Mouse (Mus musculus): ENCODE results near the gene Arfgap3. TPM values are rescaled to one million over a fixed set of nuclear protein-coding genes. Genes with fewer than 3 reads are reported as not detected.
"Not testable (repeated sequence)": the region's sequence is repeated elsewhere in the genome, so short reads cannot be mapped to it uniquely, and the experiment has no call there.

Arfgap3 gene
- polyA plus RNA-seq (2015; fragmentation: Nextera tagmentation; extraction: Ambion mirVana): 37.0 and 39.6 TPM in 2 replicates

- H3K4me1 ChIP-seq: peaks cover 20% of the 10 kb centered on the region
- WGBS: under 1% methylated on average over 58 of the region's 60 CpGs
- H3K9ac ChIP-seq (replicated peaks): peak within 1 kb of the TSS; percentile 64
- 0 out of 2 replicates have a peak, but pooled peaks cover 3% of the 10 kb centered on the region for H3K36me3 ChIP-seq
- no peaks in the 10 kb centered on the region for H3K9me3 ChIP-seq (replicated peaks)
- H3K4me3 ChIP-seq (replicated peaks): peak within 1 kb of the TSS; percentile 57
- peak; percentile 97 for ATAC-seq (ENCODE audit: low FRiP score)
- peak within 1 kb of the TSS; percentile 88 for H3K4me2 ChIP-seq
- H3K27ac ChIP-seq (replicated peaks): peak within 1 kb of the TSS; percentile 75
- no peaks in the 10 kb centered on the region for H3K27me3 ChIP-seq (replicated peaks)
Observed at GRCm38 (mm10) chr15:83349954-83350711, at the start of gene Arfgap3. TSS of gene Arfgap3 (minus strand) at chr15:83350247.

- H3K27me3 ChIP-seq (replicated peaks): no peaks in the 10 kb centered on the region
- H3K4me3 ChIP-seq (replicated peaks): no peak overlapping the region
- no peak overlapping the region for H3K9ac ChIP-seq (replicated peaks)
- no peaks in the 10 kb centered on the region for H3K36me3 ChIP-seq
- H3K9me3 ChIP-seq (replicated peaks): no peaks in the 10 kb centered on the region
- no peak for ATAC-seq (ENCODE audit: low FRiP score)
- no peak overlapping the region for H3K27ac ChIP-seq (replicated peaks)
- no peak overlapping the region for H3K4me2 ChIP-seq
- no peaks in the 10 kb centered on the region for H3K4me1 ChIP-seq
- WGBS: 76% methylated on average over 2 of the region's 2 CpGs
Observed at GRCm38 (mm10) chr15:83392722-83393121, 42.7 kb upstream of the Arfgap3 start.

GRCm38 (mm10) chr15:83387911-83388310 is 37.9 kb upstream of the Arfgap3 start:
- ATAC-seq (ENCODE audit: low FRiP score): no peak
- WGBS: 92% methylated on average over 2 of the region's 2 CpGs
- H3K27ac ChIP-seq (replicated peaks): no peak overlapping the region
- H3K9me3 ChIP-seq (replicated peaks): no peaks in the 10 kb centered on the region
- H3K4me3 ChIP-seq (replicated peaks): no peak overlapping the region
- H3K4me2 ChIP-seq: no peak overlapping the region
- no peaks in the 10 kb centered on the region for H3K27me3 ChIP-seq (replicated peaks)
- H3K4me1 ChIP-seq: no peaks in the 10 kb centered on the region
- no peak overlapping the region for H3K9ac ChIP-seq (replicated peaks)
- 0 out of 2 replicates have a peak, but pooled peaks cover 4% of the 10 kb centered on the region for H3K36me3 ChIP-seq

- Histone ChIP-seq H3K4me1 (no peaks in the 10 kb centered on the region), H3K9me3 (replicated peaks) (no peaks in the 10 kb centered on the region), H3K27me3 (replicated peaks) (no peaks in the 10 kb centered on the region), H3K36me3 (0 out of 2 replicates have a peak, but pooled peaks cover 4% of the 10 kb centered on the region), H3K4me2 (no peak overlapping the region), H3K9ac (replicated peaks) (no peak overlapping the region), H3K27ac (replicated peaks) (no peak overlapping the region), H3K4me3 (replicated peaks) (no peak overlapping the region)
- ATAC-seq (ENCODE audit: low FRiP score): no peak
- 93% methylated on average over 2 of the region's 2 CpGs for WGBS
Observed at GRCm38 (mm10) chr15:83383633-83384032, 33.6 kb upstream of the Arfgap3 start.

GRCm38 (mm10) chr15:83383136-83383535 is 33.1 kb upstream of the Arfgap3 start:
- H3K4me2 ChIP-seq: no peak overlapping the region
- WGBS: 94% methylated on average over 5 of the region's 5 CpGs
- no peak overlapping the region for H3K9ac ChIP-seq (replicated peaks)
- no peak overlapping the region for H3K4me3 ChIP-seq (replicated peaks)
- H3K9me3 ChIP-seq (replicated peaks): no peaks in the 10 kb centered on the region
- H3K27me3 ChIP-seq (replicated peaks): no peaks in the 10 kb centered on the region
- no peak for ATAC-seq (ENCODE audit: low FRiP score)
- H3K36me3 ChIP-seq: 0 out of 2 replicates have a peak, but pooled peaks cover 4% of the 10 kb centered on the region
- H3K27ac ChIP-seq (replicated peaks): no peak overlapping the region
- no peaks in the 10 kb centered on the region for H3K4me1 ChIP-seq

- Histone ChIP-seq H3K4me2 (no peak overlapping the region), H3K36me3 (0 out of 2 replicates have a peak, but pooled peaks cover 4% of the 10 kb centered on the region), H3K4me3 (replicated peaks) (no peak overlapping the region), H3K27ac (replicated peaks) (no peak overlapping the region), H3K9me3 (replicated peaks) (no peaks in the 10 kb centered on the region), H3K27me3 (replicated peaks) (no peaks in the 10 kb centered on the region), H3K4me1 (no peaks in the 10 kb centered on the region), H3K9ac (replicated peaks) (no peak overlapping the region)
- ATAC-seq (ENCODE audit: low FRiP score): no peak
- WGBS: 99% methylated on average over 4 of the region's 4 CpGs
Observed at GRCm38 (mm10) chr15:83382467-83382866, 32.4 kb upstream of the Arfgap3 start.

GRCm38 (mm10) chr15:83377153-83377552 is 27.1 kb upstream of the Arfgap3 start:
- Histone ChIP-seq H3K4me2 (no peak overlapping the region), H3K27me3 (replicated peaks) (no peaks in the 10 kb centered on the region), H3K4me1 (no peaks in the 10 kb centered on the region), H3K36me3 (no peaks in the 10 kb centered on the region), H3K9ac (replicated peaks) (no peak overlapping the region), H3K4me3 (replicated peaks) (no peak overlapping the region), H3K27ac (replicated peaks) (no peak overlapping the region), H3K9me3 (replicated peaks) (no peaks in the 10 kb centered on the region)
- whole genome bisulfite sequencing: 89% methylated on average over 4 of the region's 4 CpGs
- ATAC-seq (ENCODE audit: low FRiP score): no peak

- Histone ChIP-seq H3K36me3 (no peaks in the 10 kb centered on the region), H3K4me2 (no peak overlapping the region), H3K4me1 (no peaks in the 10 kb centered on the region), H3K4me3 (replicated peaks) (no peak overlapping the region), H3K27ac (replicated peaks) (no peak overlapping the region), H3K27me3 (replicated peaks) (no peaks in the 10 kb centered on the region), H3K9me3 (replicated peaks) (no peaks in the 10 kb centered on the region), H3K9ac (replicated peaks) (no peak overlapping the region)
- no peak for ATAC-seq (ENCODE audit: low FRiP score)
- 68% methylated on average over 4 of the region's 4 CpGs for WGBS
Observed at GRCm38 (mm10) chr15:83375136-83375535, 25.1 kb upstream of the Arfgap3 start.

- Histone ChIP-seq H3K9me3 (replicated peaks) (no peaks in the 10 kb centered on the region), H3K4me3 (replicated peaks) (no peak overlapping the region), H3K4me1 (no peaks in the 10 kb centered on the region), H3K9ac (replicated peaks) (no peak overlapping the region), H3K27me3 (replicated peaks) (no peaks in the 10 kb centered on the region), H3K27ac (replicated peaks) (no peak overlapping the region), H3K4me2 (no peak overlapping the region), H3K36me3 (no peaks in the 10 kb centered on the region)
- ATAC-seq (ENCODE audit: low FRiP score): no peak
Observed at GRCm38 (mm10) chr15:83374076-83374475, 24.0 kb upstream of the Arfgap3 start.

GRCm38 (mm10) chr15:83368702-83369101 is 18.7 kb upstream of the Arfgap3 start:
- not testable (repeated sequence) for H3K4me1 ChIP-seq; H3K9ac ChIP-seq (replicated peaks); H3K27me3 ChIP-seq (replicated peaks); H3K4me3 ChIP-seq (replicated peaks); H3K27ac ChIP-seq (replicated peaks); H3K9me3 ChIP-seq (replicated peaks); ATAC-seq (ENCODE audit: low FRiP score); H3K36me3 ChIP-seq; H3K4me2 ChIP-seq
- WGBS: 87% methylated on average over 4 of the region's 4 CpGs

GRCm38 (mm10) chr15:83368261-83368660 is 18.2 kb upstream of the Arfgap3 start:
- H3K27me3 ChIP-seq (replicated peaks): no peaks in the 10 kb centered on the region
- no peak for ATAC-seq (ENCODE audit: low FRiP score)
- H3K9ac ChIP-seq (replicated peaks): no peak overlapping the region
- peaks cover 6% of the 10 kb centered on the region for H3K4me1 ChIP-seq
- H3K4me3 ChIP-seq (replicated peaks): no peak overlapping the region
- no peak overlapping the region for H3K27ac ChIP-seq (replicated peaks)
- no peaks in the 10 kb centered on the region for H3K36me3 ChIP-seq
- no peak overlapping the region for H3K4me2 ChIP-seq
- no peaks in the 10 kb centered on the region for H3K9me3 ChIP-seq (replicated peaks)
- WGBS: 86% methylated on average over 2 of the region's 2 CpGs

GRCm38 (mm10) chr15:83366933-83367552 is 17.0 kb upstream of the Arfgap3 start:
- Histone ChIP-seq H3K27me3 (replicated peaks) (no peaks in the 10 kb centered on the region), H3K4me2 (peak overlapping the region; percentile 80), H3K4me3 (replicated peaks) (peak overlapping the region; percentile 46), H3K4me1 (peaks cover 6% of the 10 kb centered on the region), H3K9ac (replicated peaks) (0 out of 2 replicates have a peak overlapping the region, but pooled peaks have one; percentile 17), H3K36me3 (no peaks in the 10 kb centered on the region), H3K9me3 (replicated peaks) (no peaks in the 10 kb centered on the region), H3K27ac (replicated peaks) (no peak overlapping the region)
- 16% methylated on average over 58 of the region's 58 CpGs for WGBS
- ATAC-seq (ENCODE audit: low FRiP score): peak; percentile 97

Data from neural tube, embryonic 15.5 days (tissue).